In the genomic region with DNA sequence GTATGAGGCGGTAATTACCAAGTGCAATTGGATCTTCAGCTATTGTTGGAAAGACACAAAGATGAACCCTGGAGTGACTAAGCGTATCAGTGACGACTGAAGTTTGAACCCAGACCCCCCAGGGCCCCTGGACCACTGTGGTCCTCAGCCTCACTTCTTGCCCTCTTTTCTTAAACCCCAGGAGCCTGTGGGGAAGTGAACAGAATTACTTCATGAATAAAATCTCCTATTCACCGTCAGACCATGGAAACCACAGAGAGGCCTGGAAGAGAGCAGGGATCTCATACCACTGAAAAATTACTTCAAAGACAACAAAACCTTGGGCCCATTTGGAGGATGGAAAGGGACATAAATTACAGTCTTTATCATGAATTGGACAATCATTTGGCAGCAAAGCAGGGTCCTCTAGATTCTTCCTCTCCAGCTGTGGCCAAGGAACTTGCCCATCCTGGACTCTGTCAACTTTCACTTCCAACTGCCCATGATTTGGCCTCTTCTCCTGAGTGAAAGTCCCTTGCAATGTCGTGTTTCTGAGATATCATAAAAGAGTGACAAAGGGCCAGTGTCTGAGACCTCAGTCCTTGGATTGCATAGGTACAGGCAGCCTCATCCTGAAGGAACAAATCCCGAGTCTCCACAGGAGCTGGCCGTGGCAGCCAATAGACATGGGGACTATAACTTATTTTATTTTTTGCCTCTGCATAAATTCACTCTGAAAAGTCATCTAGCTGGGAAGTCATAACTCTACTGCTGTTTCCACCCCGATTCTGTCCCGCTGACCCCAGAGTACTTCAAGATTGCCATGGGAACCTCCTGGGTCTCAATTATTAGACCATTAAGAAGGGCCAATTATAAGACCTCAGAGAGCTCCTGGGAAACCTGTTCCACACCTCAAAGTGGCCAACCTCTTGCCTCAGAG, we compare ENCODE assay signal across 9 mouse cellular contexts. TPM values are rescaled to one million over a fixed set of nuclear protein-coding genes. Genes with fewer than 3 reads are reported as not detected.
DNase-seq lines count a peak whose midpoint lies in the region; ATAC-seq and TF ChIP-seq lines count a peak whose summit lies in the region.
"Had no signal": no experiment of that assay in that cellular context is flagged by ENCODE, and none has a peak within 500 bp of the region (broad histone marks: within the 10 kb centered on the region; RNA-seq: fewer than 3 reads in every experiment).

No protein-coding gene starts in this region.

- peak overlapping the region; percentile 97 for H3K9ac ChIP-seq in neural tube, embryonic 11.5 days (ENCODE audit: low read length)
- H3K9ac ChIP-seq in limb, embryonic 13.5 days, result peak overlapping the region; percentile 100

- peak overlapping the region; percentile 54 for H3K4me2 ChIP-seq in neural tube, embryonic 11.5 days (ENCODE audit: low read depth)
- H3K4me2 ChIP-seq in limb, embryonic 13.5 days (replicated peaks), result peak overlapping the region; percentile 71

- no peak for DNase-seq in gastrocnemius, adult 2 months
- no peak for DNase-seq in gastrocnemius, postnatal 10 days
- DNase-seq in neural tube, embryonic 11.5 days (ENCODE audit: low spot score), result no peak
- no peak for DNase-seq in neural tube, embryonic 10.5 days (ENCODE audit: extremely low spot score, low spot score)
- no peak for DNase-seq in layer of hippocampus, postnatal 25 days (ENCODE audit: extremely low spot score in 1 of 2, low spot score in 1 of 2)
- DNase-seq in left cerebral cortex, adult 11 months (ENCODE audit: low spot score), result no peak
- no peak for DNase-seq in cerebellum, postnatal 4 days (ENCODE audit: low spot score in 2 of 2)
- DNase-seq: left cerebral cortex, postnatal 4 days had no signal

- peaks cover 47% of the 10 kb centered on the region for H3K4me1 ChIP-seq in neural tube, embryonic 11.5 days (ENCODE audit: control insufficient read depth, insufficient read depth, low read length)
- H3K4me1 ChIP-seq in limb, embryonic 13.5 days, result peaks cover 66% of the 10 kb centered on the region

- no peaks in the 10 kb centered on the region for H3K27me3 ChIP-seq in neural tube, embryonic 11.5 days (ENCODE audit: control insufficient read depth, insufficient read depth, low read length)
- no peaks in the 10 kb centered on the region for H3K27me3 ChIP-seq in limb, embryonic 13.5 days

- intact Hi-C loops in gastrocnemius, adult 2 months (cut with DNase I), result loop anchor here (5.0 kb wide), 1 partner anchor 69 kb away; no protein-coding TSS in a partner anchor

- H3K9me3 ChIP-seq in neural tube, embryonic 11.5 days (ENCODE audit: control insufficient read depth, low read length), result no peaks in the 10 kb centered on the region
- H3K9me3 ChIP-seq in limb, embryonic 13.5 days, result no peaks in the 10 kb centered on the region

- ATAC-seq in neural tube, embryonic 11.5 days (ENCODE audit: insufficient read depth, low FRiP score, low TSS enrichment), result peak; percentile 29
- no peak for ATAC-seq in limb, embryonic 13.5 days (ENCODE audit: low FRiP score, low read depth)

- peak overlapping the region; percentile 95 for H3K4me3 ChIP-seq in gastrocnemius, adult 2 months
- peak overlapping the region; percentile 65 for H3K4me3 ChIP-seq in neural tube, embryonic 11.5 days (ENCODE audit: low read depth, low read length)
- peak overlapping the region; percentile 98 for H3K4me3 ChIP-seq in limb, embryonic 13.5 days

- TF ChIP-seq CTCF in gastrocnemius, adult 2 months (IDR thresholded peaks at IDR 0.05), result no peak

- peak overlapping the region; percentile 63; the same call in 1 of the 2 replicates for H3K27ac ChIP-seq in gastrocnemius, adult 2 months
- peak overlapping the region; percentile 55 for H3K27ac ChIP-seq in neural tube, embryonic 11.5 days (ENCODE audit: low read depth, low read length)
- peak overlapping the region; percentile 99 for H3K27ac ChIP-seq in limb, embryonic 13.5 days

- H3K36me3 ChIP-seq in neural tube, embryonic 11.5 days (ENCODE audit: control insufficient read depth, insufficient read depth, low read length), result no peaks in the 10 kb centered on the region
- H3K36me3 ChIP-seq in limb, embryonic 13.5 days, result peaks cover 10% of the 10 kb centered on the region; the same call in 1 of the 2 replicates

- 22% methylated on average over 9 of the region's 9 CpGs for WGBS in neural tube, embryonic 11.5 days
- WGBS in limb, embryonic 13.5 days, result 34% methylated on average over 9 of the region's 9 CpGs

RNA-seq across cellular contexts. Expression of a gene that starts 2.6 kb away (rescaled TPM):
- total RNA-seq in gastrocnemius, adult 2 months (2021), result 1 to 10 TPM; 2.6 to 5.0 TPM
- total RNA-seq in gastrocnemius, postnatal 10 days (2021), result 10 to 100 TPM; 14.0 to 15.9 TPM
- polyA plus RNA-seq in neural tube, embryonic 11.5 days (2014; fragmentation: Nextera tagmentation; extraction: Ambion mirVana), result 43.8 and 48.2 TPM in 2 replicates
- polyA plus RNA-seq in limb, embryonic 13.5 days (2015; fragmentation: Nextera tagmentation; extraction: Ambion mirVana), result 58.7 and 63.5 TPM in 2 replicates
- total RNA-seq in layer of hippocampus, postnatal 25 days (2021), result 10 to 100 TPM in 1 of 2 experiments, 1 to 10 TPM in 1; 9.9 to 10.3 TPM
